Mouse (Mus musculus): ENCODE results near the gene Commd7. TPM values are rescaled to one million over a fixed set of nuclear protein-coding genes. Genes with fewer than 3 reads are reported as not detected.

Gene Commd7
- polyA plus RNA-seq, 1 experiment from 2014 or later, result 24.8 TPM

- no peak overlapping the region for H3K4me2 ChIP-seq (ENCODE audit: low read depth, low read length)
- peaks cover 13% of the 10 kb centered on the region for H3K4me1 ChIP-seq (ENCODE audit: control insufficient read depth, low read depth, low read length)
- WGBS (ENCODE audit: insufficient replicate concordance), result 45% methylated on average over 16 of the region's 16 CpGs
- no peaks in the 10 kb centered on the region for H3K27me3 ChIP-seq (ENCODE audit: control insufficient read depth, insufficient read depth, low read depth, low read length)
- no peaks in the 10 kb centered on the region for H3K9me3 ChIP-seq (replicated peaks; ENCODE audit: control insufficient read depth, low read length)
- H3K9ac ChIP-seq (ENCODE audit: low read depth, low read length), result no peak overlapping the region
- peak; percentile 71 for ATAC-seq (ENCODE audit: low read depth)
- H3K4me3 ChIP-seq (ENCODE audit: low read depth, low read length), result no peak overlapping the region
- H3K27ac ChIP-seq (ENCODE audit: low read length), result no peak overlapping the region
- H3K36me3 ChIP-seq (ENCODE audit: control insufficient read depth, insufficient read depth), result no peaks in the 10 kb centered on the region
These were observed 31.6 kb downstream of the Commd7 start for GRCm38 (mm10) chr2:153600667-153601648.

GRCm38 (mm10) chr2:153600021-153600666, 32.4 kb downstream of the Commd7 start:
- peak overlapping the region; percentile 1; the same call in 1 of the 2 replicates for H3K27ac ChIP-seq (ENCODE audit: low read length)
- ATAC-seq (ENCODE audit: low read depth), result peak; percentile 48; the same call in 1 of the 2 replicates
- H3K9me3 ChIP-seq (replicated peaks; ENCODE audit: control insufficient read depth, low read length), result no peaks in the 10 kb centered on the region
- no peak overlapping the region for H3K9ac ChIP-seq (ENCODE audit: low read depth, low read length)
- no peaks in the 10 kb centered on the region for H3K36me3 ChIP-seq (ENCODE audit: control insufficient read depth, insufficient read depth)
- 58% methylated on average over 6 of the region's 6 CpGs for WGBS (ENCODE audit: insufficient replicate concordance)
- no peaks in the 10 kb centered on the region for H3K27me3 ChIP-seq (ENCODE audit: control insufficient read depth, insufficient read depth, low read depth, low read length)
- H3K4me3 ChIP-seq (ENCODE audit: low read depth, low read length), result no peak overlapping the region
- H3K4me2 ChIP-seq (ENCODE audit: low read depth, low read length), result no peak overlapping the region
- peaks cover 13% of the 10 kb centered on the region for H3K4me1 ChIP-seq (ENCODE audit: control insufficient read depth, low read depth, low read length)

- no peak overlapping the region for H3K4me2 ChIP-seq (ENCODE audit: low read depth, low read length)
- H3K9ac ChIP-seq (ENCODE audit: low read depth, low read length), result no peak overlapping the region
- no peaks in the 10 kb centered on the region for H3K27me3 ChIP-seq (ENCODE audit: control insufficient read depth, insufficient read depth, low read depth, low read length)
- no peaks in the 10 kb centered on the region for H3K9me3 ChIP-seq (replicated peaks; ENCODE audit: control insufficient read depth, low read length)
- 72% methylated on average over 4 of the region's 4 CpGs for WGBS (ENCODE audit: insufficient replicate concordance)
- no peak overlapping the region for H3K27ac ChIP-seq (ENCODE audit: low read length)
- no peaks in the 10 kb centered on the region for H3K36me3 ChIP-seq (ENCODE audit: control insufficient read depth, insufficient read depth)
- no peak overlapping the region for H3K4me3 ChIP-seq (ENCODE audit: low read depth, low read length)
- H3K4me1 ChIP-seq (ENCODE audit: control insufficient read depth, low read depth, low read length), result peaks cover 13% of the 10 kb centered on the region
- ATAC-seq (ENCODE audit: low read depth), result peak; percentile 59
These were observed 35.0 kb downstream of the Commd7 start for GRCm38 (mm10) chr2:153597626-153598025.

- Histone ChIP-seq H3K9ac (ENCODE audit: low read depth, low read length) (no peak overlapping the region), H3K27ac (ENCODE audit: low read length) (no peak overlapping the region), H3K9me3 (replicated peaks; ENCODE audit: control insufficient read depth, low read length) (no peaks in the 10 kb centered on the region), H3K4me1 (ENCODE audit: control insufficient read depth, low read depth, low read length) (peaks cover 13% of the 10 kb centered on the region), H3K27me3 (ENCODE audit: control insufficient read depth, insufficient read depth, low read depth, low read length) (no peaks in the 10 kb centered on the region), H3K4me2 (ENCODE audit: low read depth, low read length) (no peak overlapping the region), H3K36me3 (ENCODE audit: control insufficient read depth, insufficient read depth) (no peaks in the 10 kb centered on the region), H3K4me3 (ENCODE audit: low read depth, low read length) (no peak overlapping the region)
- 60% methylated on average over 3 of the region's 3 CpGs for WGBS (ENCODE audit: insufficient replicate concordance)
- ATAC-seq (ENCODE audit: low read depth), result no peak
These were observed 35.6 kb downstream of the Commd7 start for GRCm38 (mm10) chr2:153597014-153597413.

GRCm38 (mm10) chr2:153594998-153595397, 37.6 kb downstream of the Commd7 start:
- H3K4me3 ChIP-seq (ENCODE audit: low read depth, low read length), result no peak overlapping the region
- H3K9ac ChIP-seq (ENCODE audit: low read depth, low read length), result no peak overlapping the region
- 59% methylated on average over 4 of the region's 4 CpGs for WGBS (ENCODE audit: insufficient replicate concordance)
- no peak overlapping the region for H3K4me2 ChIP-seq (ENCODE audit: low read depth, low read length)
- H3K27me3 ChIP-seq (ENCODE audit: control insufficient read depth, insufficient read depth, low read depth, low read length), result no peaks in the 10 kb centered on the region
- no peaks in the 10 kb centered on the region for H3K36me3 ChIP-seq (ENCODE audit: control insufficient read depth, insufficient read depth)
- H3K4me1 ChIP-seq (ENCODE audit: control insufficient read depth, low read depth, low read length), result peaks cover under 1% of the 10 kb centered on the region
- ATAC-seq (ENCODE audit: low read depth), result no peak
- H3K9me3 ChIP-seq (replicated peaks; ENCODE audit: control insufficient read depth, low read length), result no peaks in the 10 kb centered on the region
- H3K27ac ChIP-seq (ENCODE audit: low read length), result no peak overlapping the region

- H3K27ac ChIP-seq (ENCODE audit: low read length), result peak overlapping the region; percentile 77
- no peaks in the 10 kb centered on the region for H3K27me3 ChIP-seq (ENCODE audit: control insufficient read depth, insufficient read depth, low read depth, low read length)
- H3K4me3 ChIP-seq (ENCODE audit: low read depth, low read length), result no peak overlapping the region
- H3K9ac ChIP-seq (ENCODE audit: low read depth, low read length), result no peak overlapping the region
- H3K9me3 ChIP-seq (replicated peaks; ENCODE audit: control insufficient read depth, low read length), result no peaks in the 10 kb centered on the region
- no peak; the same call in 1 of the 2 replicates for ATAC-seq (ENCODE audit: low read depth)
- no peaks in the 10 kb centered on the region for H3K36me3 ChIP-seq (ENCODE audit: control insufficient read depth, insufficient read depth)
- peaks cover 3% of the 10 kb centered on the region for H3K4me1 ChIP-seq (ENCODE audit: control insufficient read depth, low read depth, low read length)
- no peak overlapping the region for H3K4me2 ChIP-seq (ENCODE audit: low read depth, low read length)
- WGBS (ENCODE audit: insufficient replicate concordance), result 70% methylated on average over 9 of the region's 9 CpGs
These were observed 39.4 kb downstream of the Commd7 start for GRCm38 (mm10) chr2:153593186-153593585.

GRCm38 (mm10) chr2:153592056-153593014, 40.2 kb downstream of the Commd7 start:
- Histone ChIP-seq H3K4me1 (ENCODE audit: control insufficient read depth, low read depth, low read length) (peaks cover 3% of the 10 kb centered on the region), H3K9me3 (replicated peaks; ENCODE audit: control insufficient read depth, low read length) (no peaks in the 10 kb centered on the region), H3K4me3 (ENCODE audit: low read depth, low read length) (no peak overlapping the region), H3K27me3 (ENCODE audit: control insufficient read depth, insufficient read depth, low read depth, low read length) (no peaks in the 10 kb centered on the region), H3K36me3 (ENCODE audit: control insufficient read depth, insufficient read depth) (no peaks in the 10 kb centered on the region), H3K9ac (ENCODE audit: low read depth, low read length) (no peak overlapping the region), H3K4me2 (ENCODE audit: low read depth, low read length) (no peak overlapping the region), H3K27ac (ENCODE audit: low read length) (peak overlapping the region; percentile 77)
- WGBS (ENCODE audit: insufficient replicate concordance), result 69% methylated on average over 8 of the region's 8 CpGs
- ATAC-seq (ENCODE audit: low read depth), result peak; percentile 84

- WGBS (ENCODE audit: insufficient replicate concordance), result 9% methylated on average over 15 of the region's 15 CpGs
- Histone ChIP-seq H3K4me1 (ENCODE audit: control insufficient read depth, low read depth, low read length) (peaks cover 39% of the 10 kb centered on the region), H3K36me3 (ENCODE audit: control insufficient read depth, insufficient read depth) (no peaks in the 10 kb centered on the region), H3K27me3 (ENCODE audit: control insufficient read depth, insufficient read depth, low read depth, low read length) (no peaks in the 10 kb centered on the region), H3K4me3 (ENCODE audit: low read depth, low read length) (peak overlapping the region; percentile 12; the same call in 1 of the 2 replicates), H3K4me2 (ENCODE audit: low read depth, low read length) (peak overlapping the region; percentile 53), H3K9ac (ENCODE audit: low read depth, low read length) (peak overlapping the region; percentile 26; the same call in 1 of the 2 replicates), H3K9me3 (replicated peaks; ENCODE audit: control insufficient read depth, low read length) (no peaks in the 10 kb centered on the region), H3K27ac (ENCODE audit: low read length) (no peak overlapping the region)
- ATAC-seq (ENCODE audit: low read depth), result peak; percentile 53
These were observed 45.9 kb downstream of the Commd7 start for GRCm38 (mm10) chr2:153586515-153587174.

Measured in liver, embryonic 16.5 days (tissue).